Mouse (Mus musculus): ENCODE results near the gene Kdm5b. TPM values are rescaled to one million over a fixed set of nuclear protein-coding genes. Genes with fewer than 3 reads are reported as not detected.

The Kdm5b gene
- polyA plus RNA-seq, 1 experiment from 2014 or later, result 12.6 TPM

GRCm38 (mm10) chr1:134589676-134590075, 29.7 kb downstream of the Kdm5b start:
- Histone ChIP-seq H3K27ac (ENCODE audit: low read depth, low read length) (no peak overlapping the region), H3K36me3 (ENCODE audit: control insufficient read depth, insufficient read depth) (peaks cover 13% of the 10 kb centered on the region)

GRCm38 (mm10) chr1:134591773-134592172, 31.8 kb downstream of the Kdm5b start:
- WGBS, result 91% methylated on average over 2 of the region's 2 CpGs

More at GRCm38 (mm10) chr1:134589676-134590075, 29.7 kb downstream of the Kdm5b start:
- H3K9me3 ChIP-seq (ENCODE audit: control insufficient read depth), result no peaks in the 10 kb centered on the region
- H3K9ac ChIP-seq (ENCODE audit: low read depth, low read length), result no peak overlapping the region
- TF ChIP-seq CTCF (IDR thresholded peaks at IDR 0.05; ENCODE audit: low read depth), result no peak
- no peak overlapping the region for H3K4me3 ChIP-seq (ENCODE audit: low read depth, low read length)
- no peaks in the 10 kb centered on the region for H3K27me3 ChIP-seq (replicated peaks; ENCODE audit: control insufficient read depth, insufficient read depth, low read length)
- ATAC-seq, result no peak
- H3K4me1 ChIP-seq (replicated peaks; ENCODE audit: control insufficient read depth, insufficient read depth, low read length), result no peaks in the 10 kb centered on the region
- no peak overlapping the region for H3K4me2 ChIP-seq (replicated peaks; ENCODE audit: low read depth)

GRCm38 (mm10) chr1:134597339-134598054, 37.5 kb downstream of the Kdm5b start:
- H3K9me3 ChIP-seq (ENCODE audit: control insufficient read depth), result no peaks in the 10 kb centered on the region
- 87% methylated on average over 9 of the region's 9 CpGs for WGBS
- ATAC-seq, result no peak
- peaks cover 45% of the 10 kb centered on the region for H3K36me3 ChIP-seq (ENCODE audit: control insufficient read depth, insufficient read depth)
- no peak overlapping the region for H3K9ac ChIP-seq (ENCODE audit: low read depth, low read length)
- no peak overlapping the region for H3K4me2 ChIP-seq (replicated peaks; ENCODE audit: low read depth)
- TF ChIP-seq CTCF (IDR thresholded peaks at IDR 0.05; ENCODE audit: low read depth), result no peak
- H3K27me3 ChIP-seq (replicated peaks; ENCODE audit: control insufficient read depth, insufficient read depth, low read length), result no peaks in the 10 kb centered on the region
- H3K4me1 ChIP-seq (replicated peaks; ENCODE audit: control insufficient read depth, insufficient read depth, low read length), result no peaks in the 10 kb centered on the region
- no peak overlapping the region for H3K4me3 ChIP-seq (ENCODE audit: low read depth, low read length)
- no peak overlapping the region for H3K27ac ChIP-seq (ENCODE audit: low read depth, low read length)

More at GRCm38 (mm10) chr1:134591773-134592172, 31.8 kb downstream of the Kdm5b start:
- H3K27ac ChIP-seq (ENCODE audit: low read depth, low read length), result no peak overlapping the region
- peaks cover 15% of the 10 kb centered on the region for H3K36me3 ChIP-seq (ENCODE audit: control insufficient read depth, insufficient read depth)
- H3K9me3 ChIP-seq (ENCODE audit: control insufficient read depth), result no peaks in the 10 kb centered on the region
- no peaks in the 10 kb centered on the region for H3K27me3 ChIP-seq (replicated peaks; ENCODE audit: control insufficient read depth, insufficient read depth, low read length)
- H3K4me1 ChIP-seq (replicated peaks; ENCODE audit: control insufficient read depth, insufficient read depth, low read length), result no peaks in the 10 kb centered on the region
- ATAC-seq, result no peak
- H3K4me3 ChIP-seq (ENCODE audit: low read depth, low read length), result no peak overlapping the region
- H3K4me2 ChIP-seq (replicated peaks; ENCODE audit: low read depth), result no peak overlapping the region
- no peak overlapping the region for H3K9ac ChIP-seq (ENCODE audit: low read depth, low read length)
- peak; percentile 52 for TF ChIP-seq CTCF (IDR thresholded peaks at IDR 0.05; ENCODE audit: low read depth)

- ATAC-seq, result no peak
These were observed 44.1 kb downstream of the Kdm5b start for GRCm38 (mm10) chr1:134604086-134604485.

GRCm38 (mm10) chr1:134605670-134606069, 45.7 kb downstream of the Kdm5b start:
- no peaks in the 10 kb centered on the region for H3K9me3 ChIP-seq (ENCODE audit: control insufficient read depth)
- H3K4me2 ChIP-seq (replicated peaks; ENCODE audit: low read depth), result no peak overlapping the region
- no peak overlapping the region for H3K9ac ChIP-seq (ENCODE audit: low read depth, low read length)
- no peaks in the 10 kb centered on the region for H3K4me1 ChIP-seq (replicated peaks; ENCODE audit: control insufficient read depth, insufficient read depth, low read length)
- peaks cover 44% of the 10 kb centered on the region for H3K36me3 ChIP-seq (ENCODE audit: control insufficient read depth, insufficient read depth)
- no peak for ATAC-seq
- no peaks in the 10 kb centered on the region for H3K27me3 ChIP-seq (replicated peaks; ENCODE audit: control insufficient read depth, insufficient read depth, low read length)
- no peak overlapping the region for H3K4me3 ChIP-seq (ENCODE audit: low read depth, low read length)
- WGBS, result 59% methylated on average over 8 of the region's 8 CpGs
- no peak for TF ChIP-seq CTCF (IDR thresholded peaks at IDR 0.05; ENCODE audit: low read depth)
- no peak overlapping the region for H3K27ac ChIP-seq (ENCODE audit: low read depth, low read length)

More at GRCm38 (mm10) chr1:134604086-134604485, 44.1 kb downstream of the Kdm5b start:
- H3K27me3 ChIP-seq (replicated peaks; ENCODE audit: control insufficient read depth, insufficient read depth, low read length), result no peaks in the 10 kb centered on the region
- WGBS, result 91% methylated on average over 2 of the region's 2 CpGs
- H3K4me2 ChIP-seq (replicated peaks; ENCODE audit: low read depth), result no peak overlapping the region
- H3K4me1 ChIP-seq (replicated peaks; ENCODE audit: control insufficient read depth, insufficient read depth, low read length), result no peaks in the 10 kb centered on the region
- H3K27ac ChIP-seq (ENCODE audit: low read depth, low read length), result no peak overlapping the region
- TF ChIP-seq CTCF (IDR thresholded peaks at IDR 0.05; ENCODE audit: low read depth), result 0 out of 2 replicates have a peak, but pooled peaks have one; percentile 25
- H3K9ac ChIP-seq (ENCODE audit: low read depth, low read length), result no peak overlapping the region
- peaks cover 46% of the 10 kb centered on the region for H3K36me3 ChIP-seq (ENCODE audit: control insufficient read depth, insufficient read depth)
- no peaks in the 10 kb centered on the region for H3K9me3 ChIP-seq (ENCODE audit: control insufficient read depth)
- H3K4me3 ChIP-seq (ENCODE audit: low read depth, low read length), result no peak overlapping the region

- Histone ChIP-seq H3K4me2 (replicated peaks; ENCODE audit: low read depth) (no peak overlapping the region), H3K9me3 (ENCODE audit: control insufficient read depth) (no peaks in the 10 kb centered on the region), H3K4me3 (ENCODE audit: low read depth, low read length) (no peak overlapping the region), H3K4me1 (replicated peaks; ENCODE audit: control insufficient read depth, insufficient read depth, low read length) (no peaks in the 10 kb centered on the region), H3K9ac (ENCODE audit: low read depth, low read length) (no peak overlapping the region), H3K27ac (ENCODE audit: low read depth, low read length) (no peak overlapping the region; the same call in 1 of the 2 replicates), H3K27me3 (replicated peaks; ENCODE audit: control insufficient read depth, insufficient read depth, low read length) (no peaks in the 10 kb centered on the region), H3K36me3 (ENCODE audit: control insufficient read depth, insufficient read depth) (peaks cover 39% of the 10 kb centered on the region)
- no peak for ATAC-seq
- 89% methylated on average over 2 of the region's 2 CpGs for whole genome bisulfite sequencing
- no peak for TF ChIP-seq CTCF (IDR thresholded peaks at IDR 0.05; ENCODE audit: low read depth)
These were observed 46.4 kb downstream of the Kdm5b start for GRCm38 (mm10) chr1:134606381-134606780.
